Mouse (Mus musculus) cortical plate, adult 2 months (tissue): Measurements from ENCODE around the gene Glo1. TPM values are rescaled to one million over a fixed set of nuclear protein-coding genes. Genes with fewer than 3 reads are reported as not detected.
A peak's percentile ranks its signal among the peaks of the same experiment; 100 is the strongest.

Experiments used
- H3K27ac ChIP-seq: fragments of 200-500 bp; 2 replicates; pipeline ENCODE4 v1.5.1; 2012; ENCODE audit warnings: low read length, control low read depth, inconsistent platforms; ENCODE audit not compliant: insufficient read depth
- H3K4me1 ChIP-seq: fragments of 200-500 bp; 2 replicates; pipeline ENCODE4 v1.6.1; 2011; ENCODE audit warnings: low read length; ENCODE audit not compliant: control insufficient read depth, insufficient read depth
- H3K4me3 ChIP-seq: fragments of 200-500 bp; 2 replicates; pipeline ENCODE4 v1.5.1; 2011; ENCODE audit warnings: mild to moderate bottlenecking, low read length, control low read depth; ENCODE audit not compliant: insufficient read depth
- CTCF ChIP-seq: fragments of 200-500 bp; IDR thresholded peaks from 2 replicates; pipeline ENCODE4 v1.5.1; 2011; ENCODE audit warnings: mild to moderate bottlenecking, control low read depth, low read length; ENCODE audit not compliant: insufficient read depth; ENCODE audit errors: extremely low read depth
- POLR2A ChIP-seq: fragments of 200-500 bp; IDR thresholded peaks from 2 replicates; pipeline ENCODE4 v1.6.1; 2011; ENCODE audit warnings: mild to moderate bottlenecking, low read length, control low read depth; ENCODE audit not compliant: insufficient read depth; ENCODE audit errors: extremely low read depth
- polyA plus RNA-seq: library from polyadenylated mRNA; depleted of rRNA; stranded (reverse); fragments of >200 nt; gene quantifications from 2 replicates; pipeline ENCODE4 v1.2.3, GENCODE M21; 2012

Glo1 gene
- polyA plus RNA-seq, 1 experiment, result 115 TPM

- no peak for TF ChIP-seq POLR2A
- TF ChIP-seq CTCF, result no peak
- H3K4me3 ChIP-seq, result no peak overlapping the region
- peaks cover 3% of the 10 kb centered on the region; the same call in 1 of the 2 replicates for H3K4me1 ChIP-seq
- no peak overlapping the region for H3K27ac ChIP-seq
Observed at GRCm38 (mm10) chr17:30616203-30616602, 10.5 kb downstream of the Glo1 start.

GRCm38 (mm10) chr17:30613350-30613749, 13.3 kb downstream of the Glo1 start:
- Histone ChIP-seq H3K4me3 (no peak overlapping the region), H3K27ac (no peak overlapping the region), H3K4me1 (peaks cover 9% of the 10 kb centered on the region)
- TF ChIP-seq POLR2A, result no peak
- no peak for TF ChIP-seq CTCF

GRCm38 (mm10) chr17:30612075-30612859, 14.4 kb downstream of the Glo1 start:
- TF ChIP-seq CTCF, result no peak
- TF ChIP-seq POLR2A, result peak; percentile 40; the same call in 1 of the 2 replicates
- Histone ChIP-seq H3K27ac (0 out of 2 replicates have a peak overlapping the region, but pooled peaks have one; percentile 40), H3K4me1 (peaks cover 9% of the 10 kb centered on the region), H3K4me3 (peak overlapping the region; percentile 57)

GRCm38 (mm10) chr17:30611221-30612074, 15.2 kb downstream of the Glo1 start:
- Histone ChIP-seq H3K27ac (no peak overlapping the region), H3K4me1 (peaks cover 9% of the 10 kb centered on the region), H3K4me3 (peak overlapping the region; percentile 57)
- TF ChIP-seq POLR2A (no peak), CTCF (no peak)

GRCm38 (mm10) chr17:30610739-30611138, 15.9 kb downstream of the Glo1 start:
- TF ChIP-seq POLR2A (no peak), CTCF (no peak)
- no peak overlapping the region for H3K4me3 ChIP-seq
- peaks cover 9% of the 10 kb centered on the region for H3K4me1 ChIP-seq
- no peak overlapping the region for H3K27ac ChIP-seq

GRCm38 (mm10) chr17:30609980-30610307, 16.7 kb downstream of the Glo1 start:
- Histone ChIP-seq H3K4me1 (peaks cover 9% of the 10 kb centered on the region), H3K27ac (no peak overlapping the region), H3K4me3 (no peak overlapping the region)
- TF ChIP-seq CTCF (no peak), POLR2A (no peak)

GRCm38 (mm10) chr17:30609305-30609979, 17.2 kb downstream of the Glo1 start:
- Histone ChIP-seq H3K4me1 (peaks cover 9% of the 10 kb centered on the region), H3K4me3 (no peak overlapping the region), H3K27ac (no peak overlapping the region)
- TF ChIP-seq CTCF (no peak), POLR2A (no peak)

GRCm38 (mm10) chr17:30607909-30608495, 18.7 kb downstream of the Glo1 start:
- H3K27ac ChIP-seq, result no peak overlapping the region
- peaks cover 9% of the 10 kb centered on the region for H3K4me1 ChIP-seq
- no peak overlapping the region for H3K4me3 ChIP-seq
- TF ChIP-seq CTCF (no peak), POLR2A (no peak)

- Histone ChIP-seq H3K27ac (no peak overlapping the region), H3K4me3 (no peak overlapping the region), H3K4me1 (peaks cover 9% of the 10 kb centered on the region)
- TF ChIP-seq CTCF (no peak), POLR2A (no peak)
Observed at GRCm38 (mm10) chr17:30607330-30607729, 19.3 kb downstream of the Glo1 start.
